Mouse (Mus musculus) hindbrain, embryonic 11.5 days (tissue): ENCODE data around the gene Tnks1bp1. TPM values are rescaled to one million over a fixed set of nuclear protein-coding genes. Genes with fewer than 3 reads are reported as not detected.

Experiments used
- ATAC-seq: fragments of 200-750 bp; cut with Nextera tagmentation; 2 replicates; pipeline ENCODE4 v1.8.0; 2017; ENCODE audit warnings: mild to moderate bottlenecking, moderate TSS enrichment, moderate library complexity; ENCODE audit not compliant: low FRiP score
- DNase-seq: peaks from one replicate; pipeline ENCODE4 v3.0.0-alpha.2; 2015; ENCODE audit warnings: low spot score
- H3K27ac ChIP-seq: fragments of 300-500 bp; sonication (generic); 2 replicates; pipeline ENCODE4 v1.5.1; 2014; ENCODE audit warnings: mild to moderate bottlenecking, low read depth, low read length
- H3K27me3 ChIP-seq: fragments of 300-500 bp; sonication (generic); 2 replicates; pipeline ENCODE4 v1.6.1; 2014; ENCODE audit warnings: mild to moderate bottlenecking, low read length, moderate library complexity, mixed read lengths; ENCODE audit not compliant: control insufficient read depth, insufficient read depth
- H3K36me3 ChIP-seq: fragments of 300-500 bp; sonication (generic); 2 replicates; pipeline ENCODE4 v1.6.1; 2014; ENCODE audit warnings: mild to moderate bottlenecking, low read length, moderate library complexity, mixed read lengths; ENCODE audit not compliant: control insufficient read depth, insufficient read depth
- H3K4me1 ChIP-seq: fragments of 300-500 bp; sonication (generic); replicated peaks from 2 replicates; pipeline ENCODE4 v1.6.1; 2014; ENCODE audit warnings: low read length, mixed read lengths; ENCODE audit not compliant: control insufficient read depth, insufficient read depth
- H3K4me2 ChIP-seq: fragments of 300-500 bp; sonication (generic); replicated peaks from 2 replicates; pipeline ENCODE4 v1.6.1; 2014; ENCODE audit warnings: mild to moderate bottlenecking, low read depth, low read length
- H3K4me3 ChIP-seq: fragments of 300-500 bp; sonication (generic); 2 replicates; pipeline ENCODE4 v1.5.1; 2014; ENCODE audit warnings: low read depth, low read length
- H3K9ac ChIP-seq: fragments of 300-500 bp; sonication (generic); 2 replicates; pipeline ENCODE4 v1.6.1; 2014; ENCODE audit warnings: low read depth, low read length
- H3K9me3 ChIP-seq: fragments of 300-500 bp; sonication (generic); 2 replicates; pipeline ENCODE4 v1.6.1; 2016; ENCODE audit warnings: low read length; ENCODE audit not compliant: control insufficient read depth
- WGBS: fragments of 180-500 bp; shearing (Covaris S2); extraction: QIAGEN DNeasy Blood & Tissue Kit; methylation state at CpG from one replicate; pipeline ENCODE4 v1.1.7; 2014; 5-methylcytosine and 5-hydroxymethylcytosine counted together
- polyA plus RNA-seq: library from polyadenylated mRNA; unstranded; fragments of >200 nt; fragmentation: Nextera tagmentation; extraction: Ambion mirVana; gene quantifications from 2 replicates; pipeline ENCODE4 v1.2.1, GENCODE M21; 2014

Tnks1bp1 gene
- polyA plus RNA-seq, 1 experiment from 2014 or later: 11.8 TPM

- DNase-seq: no peak
- Histone ChIP-seq H3K36me3 (no peaks in the 10 kb centered on the region), H3K4me3 (no peak overlapping the region), H3K4me1 (no peaks in the 10 kb centered on the region), H3K9ac (no peak overlapping the region), H3K4me2 (no peak overlapping the region), H3K27ac (no peak overlapping the region), H3K27me3 (no peaks in the 10 kb centered on the region), H3K9me3 (no peaks in the 10 kb centered on the region)
- 76% methylated on average over 11 of the region's 11 CpGs for WGBS
- no peak for ATAC-seq
These were observed 41.2 kb downstream of the Tnks1bp1 start for GRCm38 (mm10) chr2:85088716-85089646.

GRCm38 (mm10) chr2:85091325-85091724 lies 43.5 kb downstream of the Tnks1bp1 start:
- WGBS: 97% methylated on average over 4 of the region's 4 CpGs

GRCm38 (mm10) chr2:85093376-85093775 lies 45.6 kb downstream of the Tnks1bp1 start:
- 93% methylated on average over 1 of the region's 1 CpGs for WGBS
- H3K4me1 ChIP-seq: no peaks in the 10 kb centered on the region
- no peaks in the 10 kb centered on the region for H3K27me3 ChIP-seq
- no peak overlapping the region for H3K9ac ChIP-seq
- ATAC-seq: no peak
- no peak overlapping the region for H3K27ac ChIP-seq
- H3K9me3 ChIP-seq: no peaks in the 10 kb centered on the region
- H3K4me2 ChIP-seq: no peak overlapping the region
- no peak overlapping the region for H3K4me3 ChIP-seq
- DNase-seq: no peak
- no peaks in the 10 kb centered on the region for H3K36me3 ChIP-seq

More at GRCm38 (mm10) chr2:85091325-85091724, 43.5 kb downstream of the Tnks1bp1 start:
- DNase-seq: no peak
- no peak overlapping the region for H3K4me3 ChIP-seq
- no peaks in the 10 kb centered on the region for H3K27me3 ChIP-seq
- no peaks in the 10 kb centered on the region for H3K9me3 ChIP-seq
- H3K36me3 ChIP-seq: no peaks in the 10 kb centered on the region
- ATAC-seq: no peak
- H3K9ac ChIP-seq: no peak overlapping the region
- no peak overlapping the region for H3K4me2 ChIP-seq
- H3K27ac ChIP-seq: no peak overlapping the region
- H3K4me1 ChIP-seq: no peaks in the 10 kb centered on the region

DNA sequence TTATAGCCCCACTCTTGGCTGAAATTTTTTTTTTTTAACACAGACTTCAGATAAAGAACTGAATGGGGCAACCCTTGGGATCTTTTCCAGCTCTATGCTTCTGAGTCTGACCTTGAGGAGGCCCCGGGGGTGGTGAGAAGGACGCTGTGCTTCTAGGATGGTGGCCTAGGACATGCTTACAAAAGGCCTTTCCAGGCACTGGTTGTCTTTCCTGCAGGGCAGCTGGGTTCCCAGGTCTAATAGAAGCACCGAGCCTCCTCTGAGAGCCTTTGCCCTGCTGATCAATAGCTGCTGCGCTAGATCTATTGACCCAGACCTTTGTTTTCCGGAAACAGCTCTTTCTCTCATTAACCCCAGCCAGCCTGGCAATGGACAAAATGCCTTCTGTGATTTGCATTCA lies 48.1 kb downstream of the Tnks1bp1 start:
- Histone ChIP-seq H3K9ac (no peak overlapping the region), H3K4me3 (no peak overlapping the region), H3K4me1 (no peaks in the 10 kb centered on the region), H3K36me3 (no peaks in the 10 kb centered on the region), H3K9me3 (no peaks in the 10 kb centered on the region), H3K27me3 (no peaks in the 10 kb centered on the region), H3K4me2 (no peak overlapping the region), H3K27ac (no peak overlapping the region)
- DNase-seq (peak; percentile 23), ATAC-seq (peak; percentile 51; the same call in 1 of the 2 replicates)
- 25% methylated on average over 5 of the region's 5 CpGs for WGBS

GRCm38 (mm10) chr2:85098014-85098413 lies 50.2 kb downstream of the Tnks1bp1 start:
- Histone ChIP-seq H3K9me3 (no peaks in the 10 kb centered on the region), H3K4me3 (no peak overlapping the region), H3K36me3 (no peaks in the 10 kb centered on the region), H3K27ac (no peak overlapping the region), H3K27me3 (no peaks in the 10 kb centered on the region), H3K4me2 (no peak overlapping the region), H3K9ac (no peak overlapping the region), H3K4me1 (no peaks in the 10 kb centered on the region)
- DNase-seq (no peak), ATAC-seq (no peak)
- WGBS: 80% methylated on average over 2 of the region's 2 CpGs

DNA sequence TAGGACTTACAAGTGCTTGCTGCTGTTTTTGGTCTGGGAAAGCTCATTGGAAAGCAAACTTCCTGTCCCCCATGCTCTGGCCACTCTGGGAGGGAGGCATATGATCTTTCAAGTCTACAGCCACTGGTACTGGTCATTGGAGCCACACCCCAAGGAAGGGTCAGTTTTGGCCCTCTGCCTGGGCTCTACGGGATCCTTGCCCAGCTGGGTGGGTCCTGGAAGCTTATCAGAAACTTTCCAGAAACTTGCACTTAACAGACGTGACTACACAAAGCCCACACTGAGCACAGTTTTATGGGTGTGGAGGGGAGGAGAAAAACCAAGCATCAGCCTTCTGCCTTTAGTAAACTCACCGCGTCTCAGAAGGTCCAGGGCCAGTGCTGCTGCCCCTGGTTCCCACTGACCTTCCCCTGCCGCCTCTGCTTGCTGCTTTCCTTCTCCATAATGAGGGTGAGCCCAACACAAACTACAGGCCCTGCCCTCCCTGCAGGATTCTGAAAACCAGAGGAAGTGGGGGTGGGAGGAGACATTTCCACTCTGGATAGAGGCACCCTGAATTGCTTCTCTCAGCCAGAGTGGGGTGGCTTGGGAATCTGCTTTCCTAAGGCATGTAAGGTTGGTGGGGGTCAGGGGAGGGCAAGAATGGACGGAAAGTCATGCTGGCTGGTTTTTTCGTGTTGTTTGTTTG lies 51.1 kb downstream of the Tnks1bp1 start:
- Histone ChIP-seq H3K4me1 (no peaks in the 10 kb centered on the region), H3K36me3 (no peaks in the 10 kb centered on the region), H3K4me3 (no peak overlapping the region), H3K9me3 (no peaks in the 10 kb centered on the region), H3K27ac (no peak overlapping the region), H3K4me2 (no peak overlapping the region), H3K27me3 (no peaks in the 10 kb centered on the region), H3K9ac (no peak overlapping the region)
- DNase-seq (no peak), ATAC-seq (no peak)
- WGBS: 78% methylated on average over 7 of the region's 7 CpGs

GRCm38 (mm10) chr2:85103201-85103600 lies 55.4 kb downstream of the Tnks1bp1 start:
- no peak overlapping the region for H3K4me2 ChIP-seq
- H3K36me3 ChIP-seq: no peaks in the 10 kb centered on the region
- no peak overlapping the region for H3K27ac ChIP-seq
- no peak overlapping the region for H3K9ac ChIP-seq
- no peaks in the 10 kb centered on the region for H3K27me3 ChIP-seq
- no peaks in the 10 kb centered on the region for H3K4me1 ChIP-seq
- no peaks in the 10 kb centered on the region for H3K9me3 ChIP-seq
- H3K4me3 ChIP-seq: no peak overlapping the region
- 79% methylated on average over 8 of the region's 8 CpGs for WGBS
- DNase-seq: no peak
- no peak for ATAC-seq

- ATAC-seq (no peak), DNase-seq (no peak)
- H3K36me3 ChIP-seq: no peaks in the 10 kb centered on the region
- no peak overlapping the region for H3K4me3 ChIP-seq
- no peak overlapping the region for H3K9ac ChIP-seq
- no peak overlapping the region for H3K27ac ChIP-seq
- WGBS: 90% methylated on average over 11 of the region's 11 CpGs
- H3K9me3 ChIP-seq: no peaks in the 10 kb centered on the region
- H3K4me1 ChIP-seq: no peaks in the 10 kb centered on the region
- no peak overlapping the region for H3K4me2 ChIP-seq
- no peaks in the 10 kb centered on the region for H3K27me3 ChIP-seq
These were observed 57.7 kb downstream of the Tnks1bp1 start for GRCm38 (mm10) chr2:85105426-85106013.
